Mouse (Mus musculus) MEL (cell line): ENCODE results near the gene Xylb.

Experiments used
- CTCF ChIP-seq, 3 experiments: IDR thresholded peaks in 2 of 3; conservative IDR thresholded peaks in 1 of 3; 2 replicates each; pipeline ENCODE4 v1.5.1; 2011 to 2012; ENCODE audit warnings: low read length in 3 of 3, low read depth in 2 of 3, mild to moderate bottlenecking in 2 of 3, improper control_type of control experiment in 1 of 3, inconsistent platforms in 1 of 3, mixed read lengths in 1 of 3, moderate library complexity in 1 of 3; ENCODE audit not compliant: control insufficient read depth in 1 of 3, insufficient read depth in 1 of 3, poor library complexity in 1 of 3, severe bottlenecking in 1 of 3
- E2F4 ChIP-seq: IDR thresholded peaks from 2 replicates; pipeline ENCODE4 v1.6.1; 2011; ENCODE audit warnings: low read depth, low read length, improper control_type of control experiment, borderline replicate concordance

- TF ChIP-seq E2F4, result peak; percentile 59; the same call in 1 of the 2 replicates
- TF ChIP-seq CTCF (IDR thresholded peaks at IDR 0.05 in 2 of 3, conservative IDR thresholded peaks at IDR 0.05 in 1 of 3; ENCODE audit: control insufficient read depth in 1 of 3, insufficient read depth in 1 of 3, low read depth in 2 of 3, low read length in 3 of 3, poor library complexity in 1 of 3, severe bottlenecking in 1 of 3), result peak in 2 of 3 experiments; percentile 28 to 44; a peak in 4 of 6 replicates
Measured at GRCm38 (mm10) chr9:119322289-119323259, 34.6 kb upstream of the Xylb start, which contains the start of gene Oxsr1.
